Mouse (Mus musculus): ENCODE measurements around the gene Dcun1d4.

- TF ChIP-seq POLR2A (IDR thresholded peaks at IDR 0.05; ENCODE audit: borderline replicate concordance, low read depth, low read length) (no peak), CTCF (IDR thresholded peaks at IDR 0.05; ENCODE audit: low read depth, low read length) (no peak)
These were observed 52.1 kb downstream of the Dcun1d4 start for GRCm38 (mm10) chr5:73532879-73533278.

All from bone marrow macrophage, adult 2 months (primary cell).